Mouse (Mus musculus) frontal cortex, postnatal 36 days (tissue): ENCODE results near the gene Zfp174.
"Not testable (repeated sequence)": the region's sequence is repeated elsewhere in the genome, so short reads cannot be mapped to it uniquely, and the experiment has no call there.

Source experiments
- DNase-seq, 2 experiments: peaks; one replicate each; pipeline ENCODE4 v3.0.0; 2022; ENCODE audit warnings: low spot score in 2 of 2

The Zfp174 gene

DNA sequence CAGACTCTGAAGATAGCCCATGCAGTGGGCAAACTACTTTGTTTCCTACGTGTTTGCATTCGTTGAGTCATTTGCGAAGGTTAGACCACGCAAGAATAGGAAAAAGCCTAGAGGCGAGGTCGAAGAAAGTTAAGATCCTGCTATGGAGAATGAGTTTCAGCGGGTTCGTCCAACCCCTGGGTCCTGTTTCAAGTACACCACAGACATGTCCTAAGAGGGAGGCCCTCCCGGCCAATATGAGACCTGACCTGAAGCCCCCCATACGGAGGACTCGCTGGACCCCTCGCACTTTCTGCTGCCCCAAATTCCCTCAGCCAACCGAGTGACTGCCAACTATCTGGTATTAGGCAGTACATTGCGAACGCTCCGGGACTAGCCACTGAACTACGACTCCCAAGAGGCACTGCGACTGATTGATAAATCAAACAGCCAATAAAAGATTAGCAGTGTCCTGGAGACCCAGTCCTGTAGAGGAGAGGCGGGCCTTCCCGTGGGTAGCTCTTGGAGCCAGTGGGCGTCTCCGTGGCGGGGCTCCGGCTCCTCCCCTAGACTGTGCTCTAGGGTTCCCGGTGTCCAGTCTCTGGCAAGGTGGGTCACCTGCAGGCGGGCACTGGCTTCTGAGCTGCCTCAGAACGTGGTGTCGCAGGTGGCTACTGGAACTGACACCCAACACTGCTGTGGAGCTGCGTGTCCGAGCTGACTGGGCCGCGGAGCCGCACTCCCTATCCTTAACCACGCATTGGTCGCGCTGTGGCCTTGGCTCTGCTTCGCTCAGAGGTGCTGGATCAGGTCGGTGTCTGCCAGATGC, at the start of gene Zfp174:
TSS of gene Zfp174 (plus strand) at position 558 of the 808 bp plus-strand sequence.
- peak; percentile 95 to 96 for DNase-seq

DNA sequence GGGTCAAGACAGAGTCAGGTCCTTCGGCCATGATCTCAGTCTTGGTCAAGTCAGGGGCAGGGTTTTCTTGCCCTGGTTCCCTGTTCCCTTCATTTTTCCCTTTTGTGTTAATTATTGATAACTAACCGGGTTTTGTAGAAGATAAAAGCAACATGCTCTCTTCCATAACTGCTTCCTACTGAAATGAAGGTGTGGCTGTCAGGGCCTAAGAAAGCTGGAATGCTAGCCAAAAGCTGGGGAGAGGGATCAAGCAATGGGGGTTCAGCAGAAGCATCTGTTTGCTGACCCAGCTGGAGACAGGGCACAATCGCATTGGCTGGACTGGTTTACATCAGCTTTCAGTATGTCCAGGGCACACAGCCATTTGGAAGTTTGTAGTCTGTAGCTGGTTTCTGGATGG, 38.9 kb upstream of the Zfp174 start:
- no peak for DNase-seq

DNA sequence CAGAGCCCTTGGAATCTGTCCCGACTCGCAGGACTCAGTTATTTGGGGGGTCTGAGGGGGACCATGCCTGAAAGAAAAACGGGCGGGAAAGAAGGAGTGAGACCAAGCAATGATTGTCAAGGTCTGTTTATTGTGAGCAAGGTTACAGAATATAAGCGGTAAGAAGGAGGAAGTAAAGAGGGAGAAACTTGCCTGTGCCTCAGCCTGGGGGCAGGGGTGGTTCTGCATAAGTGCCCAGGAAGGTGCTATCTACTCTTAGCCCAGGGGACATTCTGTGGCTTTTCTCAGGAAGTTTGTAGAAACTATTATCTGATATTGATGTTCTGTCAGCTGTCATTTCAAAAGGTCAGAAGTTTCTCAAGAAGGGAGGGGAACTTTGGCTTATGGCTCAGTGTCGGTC, 32.4 kb upstream of the Zfp174 start:
- not testable (repeated sequence) for DNase-seq

DNA sequence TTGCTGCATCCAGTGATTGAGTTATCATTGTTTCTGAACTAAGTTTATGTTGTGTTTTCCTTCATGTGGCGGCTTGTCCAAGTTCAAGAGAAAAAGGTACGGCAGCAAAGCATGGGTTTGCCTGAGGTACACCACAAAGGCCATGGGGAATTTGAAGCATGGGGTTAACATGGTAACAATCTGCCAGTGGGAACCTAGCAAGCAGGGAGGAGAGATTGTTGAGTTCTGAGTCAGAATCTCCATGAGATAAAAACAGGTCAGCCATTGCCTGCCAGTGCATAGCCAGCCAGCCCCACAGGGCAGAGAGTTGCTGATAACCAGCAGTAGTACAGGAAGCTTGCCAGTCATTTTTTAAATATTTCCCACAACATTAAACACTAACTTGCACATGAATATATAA, 26.9 kb upstream of the Zfp174 start:
- DNase-seq = no peak

DNA sequence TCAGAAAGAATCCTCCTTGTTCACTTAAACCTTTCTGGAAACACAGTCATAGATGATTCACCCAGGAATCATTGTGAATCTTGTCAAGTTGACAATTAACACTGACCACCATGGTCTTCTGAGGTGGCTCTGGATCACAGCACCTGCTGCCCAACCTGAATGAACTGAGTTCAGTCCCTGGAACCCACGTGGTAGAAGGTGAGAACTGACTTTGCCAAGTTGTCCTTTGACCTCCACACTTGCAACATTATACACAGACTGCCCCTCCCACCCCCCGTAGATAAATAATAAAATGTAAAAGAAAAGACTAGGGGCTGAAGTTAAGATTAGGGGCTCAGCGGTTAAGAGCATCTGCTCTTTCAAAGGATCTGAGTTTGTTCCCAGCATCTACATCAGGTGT, 19.0 kb upstream of the Zfp174 start:
- no peak for DNase-seq

DNA sequence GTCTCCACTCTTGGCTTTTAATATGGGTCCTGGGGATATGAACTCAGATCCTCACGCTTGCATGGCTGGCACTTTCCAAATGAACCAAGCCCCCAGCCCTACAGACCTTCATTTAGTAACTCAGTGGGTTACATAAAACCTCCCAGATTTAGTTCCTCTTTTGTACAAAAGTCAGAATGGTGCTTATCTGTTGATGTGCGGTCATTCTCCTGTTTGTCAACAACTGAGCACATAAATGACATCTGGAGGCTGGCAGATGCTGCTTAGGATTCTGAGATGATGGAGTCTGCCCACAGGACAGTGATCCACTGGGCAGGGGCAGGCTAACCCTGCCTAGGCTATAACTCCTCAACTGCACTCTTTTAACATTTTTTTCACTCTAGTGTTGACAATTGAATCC, 17.3 kb upstream of the Zfp174 start:
- no peak for DNase-seq

DNA sequence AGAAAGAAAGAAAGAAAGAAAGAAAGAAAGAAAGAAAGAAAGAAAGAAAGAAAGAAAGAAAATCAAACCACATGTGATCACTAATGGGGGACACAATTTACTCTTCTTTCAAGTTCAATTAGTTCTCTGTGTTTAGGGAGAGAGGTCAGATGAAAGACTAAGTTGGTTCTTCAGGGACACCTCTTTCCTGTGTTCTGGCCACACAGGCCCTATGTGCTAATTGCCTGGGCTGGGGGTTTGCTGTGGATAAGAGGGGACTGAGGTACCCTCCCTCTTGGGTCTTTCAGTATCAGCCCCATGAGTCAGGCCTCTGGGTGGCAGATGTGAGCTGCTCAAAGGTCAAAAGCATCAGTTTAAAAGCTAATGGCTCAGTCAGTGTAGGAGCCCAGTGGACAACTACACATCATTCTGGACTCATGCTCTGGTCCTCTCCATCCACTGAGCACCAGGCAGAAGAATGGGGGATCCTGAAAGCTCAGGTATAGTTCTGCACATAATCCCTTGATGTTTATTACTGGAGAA, 16.4 kb upstream of the Zfp174 start, which contains the start of gene Olfr15:
TSS of gene Olfr15 (plus strand) at position 291 of the 522 bp plus-strand sequence.
- no peak for DNase-seq

DNA sequence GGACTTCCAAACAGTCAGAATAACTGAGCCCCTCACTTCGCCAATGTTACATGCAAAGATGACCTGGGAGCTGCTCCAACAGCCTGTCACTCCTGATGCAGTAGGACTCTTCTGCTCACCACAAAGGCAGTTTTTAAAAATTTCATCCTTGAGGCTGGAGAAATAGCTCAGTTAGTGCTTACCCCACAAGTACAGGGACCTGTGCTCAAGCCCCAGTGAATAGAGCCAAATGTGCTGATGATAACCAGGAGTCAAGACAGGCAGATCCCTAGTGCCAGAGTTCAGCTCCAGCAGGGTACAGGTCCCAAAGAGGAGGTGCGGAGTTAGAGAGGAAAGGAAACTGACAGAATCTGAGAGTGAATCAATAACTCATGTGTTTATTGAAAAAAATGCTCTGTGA, 11.6 kb upstream of the Zfp174 start:
- DNase-seq = no peak

DNA sequence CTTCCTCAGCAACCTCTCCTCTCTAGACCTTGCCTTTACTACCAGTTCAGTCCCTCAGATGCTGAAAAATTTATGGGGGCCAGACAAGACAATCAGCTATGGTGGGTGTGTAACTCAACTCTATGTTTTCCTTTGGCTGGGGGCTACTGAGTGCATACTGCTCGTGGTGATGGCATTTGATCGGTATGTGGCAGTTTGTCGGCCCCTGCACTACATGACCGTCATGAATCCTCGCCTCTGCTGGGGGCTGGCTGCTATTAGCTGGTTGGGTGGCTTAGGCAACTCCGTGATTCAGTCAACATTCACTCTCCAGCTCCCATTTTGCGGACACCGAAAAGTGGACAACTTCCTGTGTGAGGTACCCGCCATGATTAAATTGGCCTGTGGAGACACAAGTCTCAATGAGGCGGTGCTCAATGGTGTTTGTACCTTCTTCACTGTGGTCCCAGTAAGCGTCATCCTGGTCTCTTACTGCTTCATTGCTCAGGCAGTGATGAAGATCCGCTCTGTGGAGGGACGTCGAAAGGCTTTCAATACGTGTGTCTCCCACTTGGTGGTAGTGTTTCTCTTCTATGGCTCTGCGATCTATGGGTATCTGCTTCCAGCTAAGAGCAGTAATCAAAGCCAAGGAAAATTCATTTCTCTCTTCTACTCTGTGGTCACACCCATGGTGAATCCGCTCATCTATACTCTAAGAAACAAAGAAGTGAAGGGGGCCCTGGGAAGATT, 7.7 kb upstream of the Zfp174 start:
- DNase-seq = no peak

DNA sequence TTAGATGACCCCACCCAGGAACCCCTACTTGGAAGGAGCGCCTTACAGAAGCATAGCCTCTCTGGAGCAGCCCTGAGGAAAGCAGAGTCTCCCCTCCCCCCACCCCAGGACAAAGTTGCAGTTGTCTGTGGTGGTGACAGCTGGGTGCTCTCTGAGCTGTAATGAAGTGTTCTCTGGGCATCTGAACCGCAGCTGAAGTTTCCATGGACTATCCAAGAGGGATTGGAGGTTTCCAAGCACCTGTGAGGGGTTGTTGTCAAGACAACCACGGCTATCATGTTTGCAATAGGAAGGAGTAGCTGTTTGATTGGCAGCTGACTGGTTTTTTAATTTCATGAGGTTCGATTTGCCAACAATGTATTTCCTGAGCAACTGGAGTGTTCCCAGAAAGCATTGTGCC, 4.1 kb upstream of the Zfp174 start:
- DNase-seq = no peak

DNA sequence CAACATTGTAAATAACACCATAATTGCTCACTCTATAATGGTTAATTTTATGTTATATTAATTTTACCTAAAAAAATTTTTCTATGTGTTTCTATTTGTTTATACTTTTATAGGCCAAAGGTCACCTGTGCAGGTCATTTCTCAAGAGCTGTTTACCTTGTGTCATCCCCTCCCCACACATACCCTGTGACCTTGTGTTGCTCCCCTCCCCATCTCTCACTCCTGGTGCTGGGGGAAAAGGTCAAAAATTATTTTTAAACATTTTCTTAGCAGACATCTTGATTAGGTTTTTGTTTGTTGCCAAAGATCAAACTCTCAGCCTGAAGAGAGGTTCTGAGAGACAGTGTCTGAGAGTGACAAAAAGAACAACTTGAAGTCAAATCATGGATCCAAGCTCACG, 3.3 kb upstream of the Zfp174 start:
- DNase-seq = no peak

DNA sequence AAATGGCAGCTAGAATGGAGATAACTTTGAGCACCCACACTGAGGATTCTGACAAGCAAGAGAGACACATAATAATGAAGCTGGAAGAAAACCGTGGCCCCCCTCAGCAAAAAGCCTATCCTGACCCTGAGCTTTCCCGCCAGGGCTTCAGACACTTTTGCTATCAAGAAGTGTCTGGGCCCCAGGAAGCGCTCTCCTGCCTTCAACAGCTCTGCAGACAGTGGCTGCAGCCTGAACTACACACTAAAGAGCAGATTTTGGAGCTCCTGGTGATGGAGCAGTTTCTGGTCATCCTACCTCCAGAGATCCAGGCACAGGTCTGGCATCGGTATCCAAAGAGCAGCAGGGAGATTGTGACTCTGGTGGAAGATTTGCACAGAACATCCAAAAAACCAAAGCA, 803 bp downstream of the Zfp174 start:
- DNase-seq = no peak

DNA sequence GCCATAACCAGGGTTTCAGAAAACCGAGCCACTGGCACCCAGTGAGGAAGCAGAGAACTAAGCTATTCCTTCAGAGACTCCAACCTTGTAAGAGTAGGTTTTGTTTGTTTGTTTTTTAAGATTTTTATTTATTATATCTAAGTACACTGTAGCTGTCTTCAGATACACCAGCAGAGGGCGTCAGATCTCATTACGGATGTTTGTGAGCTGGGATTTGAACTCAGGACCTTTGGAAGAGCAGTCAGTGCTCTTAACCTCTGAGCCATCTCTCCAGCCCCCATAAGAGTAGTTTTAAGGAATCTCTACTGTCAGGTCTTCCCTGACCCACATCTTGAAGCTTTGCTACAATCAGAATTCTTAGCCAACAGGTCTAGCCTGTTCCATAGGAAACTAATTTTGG, 1.3 kb downstream of the Zfp174 start:
- DNase-seq = no peak

DNA sequence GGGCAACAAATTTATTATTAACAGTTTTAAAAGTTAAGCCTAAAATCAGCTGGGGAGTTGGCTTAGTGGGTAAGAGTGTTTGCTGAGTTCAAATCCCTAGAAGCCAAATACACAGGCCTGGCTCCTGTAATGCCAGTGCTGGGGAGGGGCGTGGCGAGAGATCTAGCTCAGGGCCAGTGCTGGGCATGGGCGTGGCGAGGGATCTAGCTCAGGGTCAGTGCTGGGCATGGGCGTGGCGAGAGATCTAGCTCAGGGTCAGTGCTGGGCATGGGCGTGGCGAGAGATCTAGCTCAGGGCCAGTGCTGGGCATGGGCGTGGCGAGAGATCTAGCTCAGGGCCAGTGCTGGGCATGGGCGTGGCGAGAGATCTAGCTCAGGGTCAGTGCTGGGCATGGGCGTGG, 4.2 kb downstream of the Zfp174 start:
- not testable (repeated sequence) for DNase-seq

DNA sequence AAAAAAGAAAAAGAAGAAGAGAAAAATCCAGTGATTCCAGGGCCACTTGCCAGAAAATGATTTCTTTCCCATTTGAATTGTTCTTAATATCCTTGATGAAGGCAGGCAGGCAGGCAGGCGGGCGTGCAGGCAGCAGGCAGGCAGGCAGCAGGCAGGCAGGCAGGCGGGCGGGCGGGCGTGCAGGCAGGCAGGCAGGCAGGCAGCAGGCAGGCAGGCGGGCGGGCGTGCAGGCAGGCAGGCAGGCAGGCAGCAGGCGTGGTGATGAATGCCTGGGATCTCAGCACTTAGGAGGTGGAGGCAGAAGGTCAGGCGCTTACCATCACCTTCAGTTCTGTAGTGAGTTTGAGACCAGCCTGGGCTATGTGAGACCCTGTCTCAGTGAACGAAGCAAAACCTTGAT, 5.5 kb downstream of the Zfp174 start:
- no peak for DNase-seq

DNA sequence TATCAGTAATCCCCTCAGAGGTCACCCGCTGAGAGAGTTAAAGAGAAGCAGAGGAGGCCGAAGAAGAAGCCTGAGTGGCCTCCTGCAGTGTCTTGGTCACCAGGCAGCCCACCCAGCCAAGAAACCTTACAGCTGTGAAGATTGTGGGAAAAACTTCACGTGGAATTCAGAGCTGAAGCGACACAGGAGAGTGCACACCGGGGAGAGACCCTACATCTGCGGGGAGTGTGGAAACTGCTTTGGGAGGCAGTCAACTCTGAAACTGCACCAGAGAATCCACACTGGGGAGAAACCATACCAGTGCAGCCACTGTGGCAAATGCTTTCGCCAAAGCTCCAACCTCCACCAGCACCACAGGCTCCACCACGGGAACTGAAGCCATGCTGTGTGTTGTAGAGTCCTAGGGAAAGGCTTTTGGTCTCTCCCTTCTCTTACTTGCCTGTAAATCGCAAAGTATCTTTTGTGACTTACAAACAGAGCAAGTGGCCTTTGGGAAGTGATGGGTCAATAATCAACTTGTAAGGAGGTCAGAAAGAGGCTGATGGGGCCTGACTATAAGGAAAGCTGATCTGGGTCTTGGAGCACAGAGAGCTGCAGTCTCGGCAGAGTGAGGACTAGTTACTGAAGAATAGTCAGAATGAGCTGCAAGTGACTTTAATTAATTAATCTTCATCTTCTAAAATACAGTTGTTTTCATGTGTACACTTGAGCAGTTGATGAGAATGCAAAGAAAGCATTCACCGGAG, 7.5 kb downstream of the Zfp174 start:
- no peak for DNase-seq

DNA sequence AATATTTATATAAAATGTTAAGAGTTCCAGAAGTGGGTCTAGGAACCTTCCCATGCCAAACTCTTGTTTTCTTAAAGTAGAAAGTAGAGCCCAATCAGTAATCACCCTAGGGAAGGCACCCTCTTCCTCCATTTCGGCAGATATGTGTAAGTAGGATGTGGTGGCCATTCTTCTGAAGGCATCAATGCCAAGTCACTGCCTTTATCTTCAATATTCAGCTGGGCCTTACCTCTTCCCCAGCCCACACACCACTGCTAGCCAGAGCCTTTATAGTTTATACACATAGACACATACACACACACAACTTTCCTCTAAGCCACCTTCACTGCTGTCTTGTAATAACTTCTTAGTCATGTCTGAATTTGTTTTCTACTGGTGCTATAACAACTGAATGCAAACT, 8.7 kb downstream of the Zfp174 start:
- no peak for DNase-seq

DNA sequence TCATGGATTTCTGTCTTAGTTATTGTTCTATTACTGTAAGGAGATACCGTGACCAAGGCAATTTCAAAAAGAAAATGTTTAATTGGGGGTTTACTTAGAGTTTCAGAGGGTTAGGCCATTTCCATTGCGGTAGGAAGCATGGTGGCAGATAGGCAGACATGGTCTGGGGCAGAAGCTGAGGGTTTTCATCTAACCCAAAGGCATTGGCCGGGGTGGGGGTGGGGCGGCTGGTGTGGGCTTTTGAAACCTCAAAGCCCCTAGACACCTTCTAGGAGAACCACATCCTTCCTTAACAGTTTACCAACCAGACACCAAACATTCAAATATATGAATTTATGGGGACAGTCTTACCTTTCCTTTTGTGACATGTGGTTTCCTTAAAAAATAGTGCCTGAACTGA, 12.2 kb downstream of the Zfp174 start:
- no peak for DNase-seq

DNA sequence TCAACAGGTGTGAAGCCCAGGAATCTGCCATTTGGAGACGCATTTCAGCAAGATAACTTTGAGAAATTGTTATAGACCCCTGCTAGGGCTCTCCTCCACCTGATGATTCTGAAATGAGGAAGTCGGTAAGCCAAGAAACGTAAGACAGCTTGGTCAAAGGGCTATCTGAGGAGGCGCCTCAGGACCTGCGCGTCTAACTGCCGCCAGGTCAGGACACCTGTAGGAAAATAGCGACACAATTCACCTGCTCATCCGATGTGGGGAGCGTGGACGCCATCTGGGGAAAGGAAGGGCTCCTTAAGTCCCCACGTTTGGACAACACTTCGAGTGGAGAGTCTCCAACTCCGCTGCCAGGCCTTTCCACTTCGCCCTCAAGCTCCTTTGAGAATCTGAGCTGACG, 24.7 kb downstream of the Zfp174 start:
- no peak for DNase-seq

DNA sequence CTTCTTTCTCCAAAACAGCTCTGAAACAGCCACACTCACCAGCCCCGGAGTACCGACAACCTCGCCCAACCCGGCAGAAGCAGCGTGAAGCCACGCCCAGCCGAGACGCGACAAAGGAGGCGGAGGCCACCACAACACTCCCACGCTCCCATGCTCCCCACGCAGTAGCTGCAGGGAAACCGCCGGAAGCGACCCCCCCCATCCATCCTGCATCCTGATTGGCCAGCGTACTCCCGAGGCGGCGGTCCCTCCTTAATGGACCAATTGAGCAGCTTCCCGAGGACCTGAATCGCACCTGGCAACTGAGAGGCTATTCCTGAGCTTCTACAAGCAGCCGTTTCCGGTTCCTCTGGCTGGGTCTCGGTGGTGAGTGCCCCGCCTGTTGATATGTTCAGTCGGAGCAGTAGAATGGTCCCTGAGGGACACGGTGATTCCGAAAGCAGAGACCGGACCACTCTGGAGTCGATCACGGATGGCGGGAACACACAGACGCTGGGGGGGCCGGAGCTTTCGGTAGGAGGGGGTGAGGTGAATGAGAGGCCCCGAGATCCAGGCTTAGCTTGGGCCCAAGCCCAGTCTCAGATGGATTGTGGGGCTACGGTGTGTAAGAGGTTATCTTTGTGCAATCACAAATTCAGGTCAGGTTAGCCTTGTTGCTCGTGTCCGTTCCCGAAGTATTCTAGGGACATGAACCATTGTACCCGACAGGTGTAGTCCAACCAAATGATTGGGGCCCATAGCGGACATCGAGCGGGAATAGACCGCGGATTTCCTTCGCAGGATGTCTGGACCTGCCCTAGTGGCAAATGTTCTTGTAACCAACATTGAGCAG, 25.4 kb downstream of the Zfp174 start, which contains the start of gene Naa60:
TSS of gene Naa60 (plus strand) at position 160 of the 832 bp plus-strand sequence.
- peak; percentile 79 to 84 for DNase-seq

DNA sequence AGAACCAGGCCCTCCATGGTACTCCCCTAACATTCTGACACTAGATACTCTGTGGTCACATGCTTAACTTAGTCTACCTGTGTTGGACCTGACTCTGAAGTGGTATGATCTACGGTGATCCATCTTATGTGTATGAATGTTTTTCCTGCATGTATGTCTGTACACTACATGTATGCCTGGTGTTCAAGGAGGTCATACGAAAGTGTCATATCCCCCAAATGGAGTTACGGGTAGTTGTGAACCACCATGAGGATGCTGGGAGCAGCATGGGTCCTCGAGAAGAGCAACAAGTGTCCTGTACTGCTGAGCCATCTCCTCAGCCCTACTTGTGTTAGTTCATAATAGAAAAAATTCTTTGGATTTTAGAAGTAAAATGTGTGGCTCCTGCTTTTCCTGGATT, 29.3 kb downstream of the Zfp174 start:
- no peak for DNase-seq
